Mouse (Mus musculus): ENCODE measurements at regions not wholly inside any gene's neighbourhood (a gene's known extent, or its start where the extent isn't known, plus 50 kb on each side); places are given as distances from the start of the nearest gene placed in this dataset.
"Not testable (repeated sequence)": the region's sequence is repeated elsewhere in the genome, so short reads cannot be mapped to it uniquely, and the experiment has no call there.

- no peak for DNase-seq
These were observed 236.8 kb upstream of the Rarb start for GRCm38 (mm10) chr14:17055741-17056140.

GRCm38 (mm10) chr14:17054381-17054780 lies 235.4 kb upstream of the Rarb start:
- DNase-seq = no peak

- DNase-seq = no peak
These were observed 227.9 kb upstream of the Rarb start for GRCm38 (mm10) chr14:17046808-17047207.

DNA sequence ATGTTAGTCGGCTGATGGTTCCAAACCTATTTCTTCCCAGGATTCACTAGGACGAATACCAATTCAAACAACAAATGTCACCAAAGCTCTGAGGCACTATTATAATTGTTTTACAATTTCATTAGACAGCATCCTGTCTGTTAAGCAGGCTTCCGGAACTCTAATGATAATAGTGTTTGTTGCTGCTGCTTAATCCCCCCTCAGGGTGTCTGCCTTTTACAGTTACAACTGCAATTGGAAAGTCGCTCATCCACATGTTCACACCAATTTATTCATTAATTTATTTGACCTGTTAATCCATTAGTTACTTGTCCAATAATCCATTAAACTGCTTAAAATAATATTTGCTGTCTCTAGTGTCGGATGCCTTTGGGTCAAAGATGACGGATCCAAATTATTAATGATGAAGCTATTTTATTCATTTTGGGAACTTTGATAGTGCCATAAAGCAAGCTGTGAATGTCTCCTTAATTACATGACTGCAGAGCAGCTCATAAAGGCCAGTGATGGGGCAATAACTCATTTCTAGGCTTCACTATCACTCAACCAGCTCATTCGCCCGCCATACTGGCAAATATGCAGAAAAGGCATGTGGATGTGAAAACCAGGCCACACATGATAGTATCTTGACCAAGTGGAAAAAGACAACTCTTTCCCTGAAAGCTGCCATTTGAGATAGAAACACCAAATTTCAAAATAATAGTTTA lies 226.6 kb upstream of the Rarb start:
- DNase-seq = no peak

- DNase-seq = no peak
These were observed 201.8 kb upstream of the Rarb start for GRCm38 (mm10) chr14:17020603-17021356.

- DNase-seq = no peak
These were observed 194.0 kb upstream of the Rarb start for GRCm38 (mm10) chr14:17012931-17013330.

DNA sequence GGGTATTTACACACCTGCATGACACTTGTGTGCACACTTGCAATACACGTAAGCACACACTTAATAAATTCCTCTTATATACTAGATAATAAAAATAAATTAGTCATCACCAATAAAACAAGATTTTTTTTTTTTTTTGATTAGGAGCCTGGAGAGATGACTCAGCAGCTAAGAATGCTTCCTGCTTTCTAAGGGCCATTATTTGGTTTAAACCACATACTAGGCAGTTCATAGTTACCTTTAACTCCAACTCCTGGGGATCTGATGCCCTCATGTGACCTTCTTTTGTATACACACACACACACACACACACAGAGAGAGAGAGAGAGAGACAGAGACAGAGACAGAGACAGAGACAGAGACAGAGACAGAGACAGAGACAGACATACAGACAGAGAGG lies 193.2 kb upstream of the Rarb start:
- DNase-seq = no peak

DNA sequence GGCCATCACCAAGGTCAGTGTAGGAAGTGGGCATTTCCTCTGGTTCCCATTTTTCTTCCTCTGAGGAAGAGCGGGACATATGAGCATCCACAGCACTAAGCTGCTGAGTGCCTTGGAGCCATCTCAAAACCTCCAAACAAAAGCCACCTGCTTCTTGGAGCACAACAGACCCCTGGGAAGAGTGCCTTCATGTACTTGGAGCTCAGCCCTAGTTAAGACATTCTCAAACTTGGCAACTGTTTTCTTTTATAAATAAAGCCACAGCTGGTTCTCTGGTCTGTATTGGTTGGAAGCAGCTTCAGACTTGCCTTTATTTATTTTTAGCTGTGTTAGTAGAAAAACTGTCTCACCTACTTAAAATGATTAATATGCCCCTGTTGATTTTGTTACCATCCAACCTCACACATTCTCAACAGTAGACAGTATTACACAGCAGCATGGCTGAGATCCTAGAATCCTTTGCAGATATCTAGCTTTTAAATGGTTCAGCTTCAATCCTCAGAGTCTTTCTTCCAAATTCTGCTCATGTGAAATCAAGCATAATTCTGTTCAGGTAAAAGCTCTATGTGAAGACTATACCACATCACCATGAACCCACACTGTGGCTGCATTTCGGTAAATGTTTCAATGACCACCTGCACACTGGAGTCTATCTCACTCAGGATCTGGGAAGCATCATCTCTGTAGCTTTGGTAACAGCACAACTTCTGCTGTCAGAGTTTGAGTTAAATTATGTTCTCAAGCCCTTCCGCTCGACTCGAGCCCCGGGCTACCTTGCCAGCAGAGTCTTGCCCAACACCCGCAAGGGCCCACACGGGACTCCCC lies 186.4 kb upstream of the Rarb start:
- DNase-seq = no peak

DNA sequence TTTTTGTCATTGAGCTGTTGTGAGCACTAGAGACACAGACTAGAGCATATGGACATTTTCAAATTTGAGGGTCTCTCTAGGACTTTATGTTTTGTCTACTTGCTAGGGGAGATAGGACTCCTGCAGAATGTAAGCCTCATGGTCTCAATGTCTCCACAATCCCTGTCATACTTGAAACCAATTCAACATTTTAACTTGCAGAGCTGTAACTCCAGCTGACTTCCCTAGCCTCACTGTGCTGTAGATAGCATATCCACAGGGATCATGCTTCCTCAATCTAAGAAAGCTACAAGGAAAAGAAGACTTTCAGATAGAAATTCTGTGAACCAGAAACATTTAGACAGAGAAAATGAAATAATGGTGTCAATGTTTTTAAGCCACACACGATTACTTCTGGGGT lies 185.8 kb upstream of the Rarb start:
- no peak for DNase-seq

- DNase-seq = no peak
These were observed 177.8 kb upstream of the Rarb start for GRCm38 (mm10) chr14:16996716-16997115.

- not testable (repeated sequence) for DNase-seq
These were observed 152.0 kb upstream of the Rarb start for GRCm38 (mm10) chr14:16970911-16971310.

DNA sequence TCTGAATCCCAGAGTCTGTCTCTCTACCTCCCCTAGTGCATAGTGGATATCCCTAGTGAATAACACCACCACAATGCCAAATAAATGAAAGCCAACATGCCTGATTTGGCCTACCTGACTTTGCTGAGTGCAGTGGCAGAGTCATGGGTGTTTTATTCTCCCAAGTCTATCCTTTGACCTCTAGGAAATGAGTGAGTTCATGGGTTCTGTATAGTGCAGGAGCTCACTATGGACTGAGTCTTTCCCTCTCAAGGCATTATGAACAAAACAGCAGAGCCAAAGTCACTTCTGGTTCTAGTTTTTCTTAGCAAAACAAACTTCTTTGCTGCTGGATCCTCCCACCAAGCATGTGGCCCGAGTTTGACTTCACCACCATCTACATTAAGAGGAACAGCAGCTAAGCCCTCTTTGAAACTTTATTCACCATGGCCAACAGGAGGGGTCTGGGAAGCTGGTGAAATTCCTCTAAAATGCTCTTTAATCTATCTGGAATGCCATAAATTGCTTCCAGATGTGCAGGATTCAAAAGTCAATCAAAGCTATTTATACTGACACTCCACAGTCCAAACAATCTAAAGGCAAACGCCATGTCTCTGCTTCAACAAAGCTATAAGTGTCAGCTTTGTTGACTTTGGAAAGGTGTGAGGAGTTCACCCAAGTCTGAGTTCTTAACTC lies 145.9 kb upstream of the Rarb start:
- DNase-seq = no peak

GRCm38 (mm10) chr14:16962216-16962826 lies 143.4 kb upstream of the Rarb start:
- no peak for DNase-seq

GRCm38 (mm10) chr14:16957802-16958201 lies 138.8 kb upstream of the Rarb start:
- peak; percentile 42 for DNase-seq

- DNase-seq = no peak
These were observed 135.8 kb upstream of the Rarb start for GRCm38 (mm10) chr14:16954511-16955443.

DNA sequence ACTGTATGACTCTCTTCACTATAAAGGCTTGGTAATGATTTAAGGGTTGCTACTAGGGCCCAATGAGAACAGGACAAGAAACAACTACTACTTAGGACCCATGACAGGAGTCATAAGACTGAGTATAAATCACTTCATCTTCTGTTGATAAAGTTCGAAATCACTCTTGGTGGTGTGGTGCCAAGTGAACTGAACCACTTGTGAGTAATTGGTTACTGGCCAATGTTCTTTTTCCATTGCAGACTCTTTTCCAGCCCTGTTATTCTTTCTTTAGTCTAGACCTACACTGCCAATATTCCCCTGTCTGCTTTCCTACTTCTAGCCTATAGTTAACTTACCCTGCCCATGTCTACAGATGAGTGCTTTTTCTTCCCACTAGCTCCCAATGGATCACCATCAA lies 129.8 kb upstream of the Rarb start:
- no peak for DNase-seq

- DNase-seq = no peak
These were observed 125.5 kb upstream of the Rarb start for GRCm38 (mm10) chr14:16944441-16944840.

DNA sequence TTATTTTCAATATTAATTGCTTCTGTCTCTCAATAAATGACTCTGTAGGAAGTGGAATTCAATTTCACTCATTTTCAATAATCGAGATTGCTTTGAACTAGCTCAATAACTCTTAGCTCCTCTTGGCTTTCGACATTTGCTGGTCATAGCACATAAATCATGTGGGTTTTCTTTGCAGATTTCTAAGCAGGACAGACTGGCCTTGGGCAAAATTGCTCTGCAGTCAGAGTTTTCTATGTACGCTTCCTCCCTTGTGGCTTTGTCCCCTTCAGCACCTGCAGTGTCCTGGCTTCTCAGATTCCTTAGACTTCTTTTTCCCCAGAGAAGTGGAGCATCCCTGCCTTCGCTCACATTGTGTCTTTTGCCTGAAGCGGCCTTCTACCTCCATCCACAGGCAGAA lies 124.6 kb upstream of the Rarb start:
- DNase-seq = no peak

- no peak for DNase-seq
These were observed 108.2 kb upstream of the Rarb start for GRCm38 (mm10) chr14:16927136-16927535.

GRCm38 (mm10) chr14:16901534-16902147 lies 82.7 kb upstream of the Rarb start:
- DNase-seq = no peak
